Comparison of ENCODE assay signal across 11 mouse cellular contexts in genomic region chr6:52078530-52079340, GRCm38 (mm10).
DNase-seq lines count a peak whose midpoint lies in the region; ATAC-seq and TF ChIP-seq lines count a peak whose summit lies in the region.
"Had no signal": no experiment of that assay in that cellular context is flagged by ENCODE, and none has a peak within 500 bp of the region (broad histone marks: within the 10 kb centered on the region; RNA-seq: fewer than 3 reads in every experiment).

No protein-coding gene starts in this region.

- H3K9me3 ChIP-seq in kidney, postnatal 0 days (replicated peaks; ENCODE audit: low read length): no peaks in the 10 kb centered on the region
- H3K9me3 ChIP-seq in hindbrain, embryonic 14.5 days (ENCODE audit: control insufficient read depth, low read length): no peaks in the 10 kb centered on the region
- H3K9me3 ChIP-seq in neural tube, embryonic 12.5 days: no peaks in the 10 kb centered on the region
- H3K9me3 ChIP-seq: G1E; heart, embryonic 10.5 days; liver, embryonic 15.5 days had no signal

- intact Hi-C loops in left cerebral cortex, postnatal 36 days (cut with DNase I): no loop called here

- no peaks in the 10 kb centered on the region for H3K27me3 ChIP-seq in kidney, postnatal 0 days (ENCODE audit: insufficient read depth, low read length)
- no peaks in the 10 kb centered on the region for H3K27me3 ChIP-seq in hindbrain, embryonic 14.5 days (ENCODE audit: control insufficient read depth, insufficient read depth, low read length)
- no peaks in the 10 kb centered on the region for H3K27me3 ChIP-seq in neural tube, embryonic 12.5 days (replicated peaks)

- H3K36me3 ChIP-seq in kidney, postnatal 0 days (ENCODE audit: insufficient read depth, low read length): no peaks in the 10 kb centered on the region
- no peaks in the 10 kb centered on the region for H3K36me3 ChIP-seq in hindbrain, embryonic 14.5 days (replicated peaks; ENCODE audit: control insufficient read depth, insufficient read depth)
- H3K36me3 ChIP-seq in neural tube, embryonic 12.5 days: no peaks in the 10 kb centered on the region
- H3K36me3 ChIP-seq: G1E; heart, embryonic 10.5 days; liver, embryonic 15.5 days had no signal

- 33% methylated on average over 12 of the region's 12 CpGs for WGBS in kidney, postnatal 0 days
- WGBS in hindbrain, embryonic 14.5 days: 14% methylated on average over 12 of the region's 12 CpGs
- WGBS in neural tube, embryonic 12.5 days: 8% methylated on average over 12 of the region's 12 CpGs

- no peaks in the 10 kb centered on the region for H3K4me1 ChIP-seq in kidney, postnatal 0 days (replicated peaks; ENCODE audit: insufficient read depth, low read length)
- H3K4me1 ChIP-seq in hindbrain, embryonic 14.5 days (replicated peaks; ENCODE audit: control insufficient read depth, insufficient read depth, low read length): peaks cover 4% of the 10 kb centered on the region; the same call in 1 of the 2 replicates
- H3K4me1 ChIP-seq in neural tube, embryonic 12.5 days: peaks cover 4% of the 10 kb centered on the region
- H3K4me1 ChIP-seq: heart, embryonic 10.5 days; liver, embryonic 15.5 days had no signal

- no peak for TF ChIP-seq CTCF in kidney, postnatal 0 days (IDR thresholded peaks at IDR 0.05; ENCODE audit: low read depth)

- DNase-seq in kidney, postnatal 0 days (ENCODE audit: low spot score): peak; percentile 71
- no peak for DNase-seq in kidney, adult 18-20 months
- peak; percentile 43 for DNase-seq in embryo, embryonic 9.5 days (ENCODE audit: extremely low spot score)
- DNase-seq in hindbrain, embryonic 14.5 days (ENCODE audit: low spot score): no peak
- no peak for DNase-seq in spleen, postnatal 10 days (ENCODE audit: low spot score in 2 of 2)
- DNase-seq in left cerebral cortex, postnatal 36 days (ENCODE audit: low spot score in 2 of 2): no peak
- no peak for DNase-seq in layer of hippocampus, adult 18-20 months (ENCODE audit: low spot score in 2 of 2)

- peak overlapping the region; percentile 2; the same call in 1 of the 2 replicates for H3K4me2 ChIP-seq in kidney, postnatal 0 days (ENCODE audit: low read length)
- H3K4me2 ChIP-seq in hindbrain, embryonic 14.5 days (replicated peaks): peak overlapping the region; percentile 36
- peak overlapping the region; percentile 45 for H3K4me2 ChIP-seq in neural tube, embryonic 12.5 days (replicated peaks)
- H3K4me2 ChIP-seq: liver, embryonic 15.5 days had no signal

- no peak overlapping the region for H3K4me3 ChIP-seq in kidney, postnatal 0 days (replicated peaks; ENCODE audit: low read depth, low read length)
- H3K4me3 ChIP-seq in hindbrain, embryonic 14.5 days (replicated peaks; ENCODE audit: low read length): no peak overlapping the region
- no peak overlapping the region for H3K4me3 ChIP-seq in neural tube, embryonic 12.5 days
- H3K4me3 ChIP-seq: heart, embryonic 10.5 days; liver, embryonic 15.5 days had no signal

- ATAC-seq in kidney, postnatal 0 days (replicated peaks; ENCODE audit: low FRiP score, low read depth): no peak
- no peak for ATAC-seq in hindbrain, embryonic 14.5 days (ENCODE audit: low FRiP score)
- no peak for ATAC-seq in neural tube, embryonic 12.5 days (ENCODE audit: low FRiP score, low read depth)

- no peak overlapping the region for H3K27ac ChIP-seq in kidney, postnatal 0 days
- no peak overlapping the region for H3K27ac ChIP-seq in hindbrain, embryonic 14.5 days
- H3K27ac ChIP-seq in neural tube, embryonic 12.5 days: no peak overlapping the region
- H3K27ac ChIP-seq: heart, embryonic 10.5 days; liver, embryonic 15.5 days had no signal

- H3K9ac ChIP-seq in kidney, postnatal 0 days (ENCODE audit: low read depth, low read length): no peak overlapping the region
- no peak overlapping the region for H3K9ac ChIP-seq in hindbrain, embryonic 14.5 days
- H3K9ac ChIP-seq in neural tube, embryonic 12.5 days: no peak overlapping the region
- H3K9ac ChIP-seq: liver, embryonic 15.5 days had no signal

Comparison
In these comparisons a context has a peak if more than half of its experiments do, and no peak if none do; other contexts are left out.
1. DNase-seq: peak in kidney, postnatal 0 days (single experiment) and embryo, embryonic 9.5 days (single experiment); none in kidney, adult 18-20 months (single experiment), hindbrain, embryonic 14.5 days (single experiment), spleen, postnatal 10 days (0 of 2), left cerebral cortex, postnatal 36 days (0 of 2) and layer of hippocampus, adult 18-20 months (0 of 2).
2. Peak in every context shown above with its lines, with median percentiles within 50 percentile points of each other: H3K4me2 ChIP-seq.